Mouse (Mus musculus) adrenal gland, adult (tissue): ENCODE measurements around the gene Tnfrsf11a.
A peak's percentile ranks its signal among the peaks of the same experiment; 100 is the strongest.

ENCODE experiments used
- DNase-seq, 2 experiments: peaks; one replicate each; pipeline ENCODE4 v3.0.0; 2022 to 2023; ENCODE audit warnings: low spot score in 1 of 2; ENCODE audit not compliant: inconsistent age in 2 of 2

Tnfrsf11a gene

GRCm38 (mm10) chr1:105891032-105891725 lies 110.7 kb downstream of the Tnfrsf11a start:
- DNase-seq = peak; percentile 87 to 97

DNA sequence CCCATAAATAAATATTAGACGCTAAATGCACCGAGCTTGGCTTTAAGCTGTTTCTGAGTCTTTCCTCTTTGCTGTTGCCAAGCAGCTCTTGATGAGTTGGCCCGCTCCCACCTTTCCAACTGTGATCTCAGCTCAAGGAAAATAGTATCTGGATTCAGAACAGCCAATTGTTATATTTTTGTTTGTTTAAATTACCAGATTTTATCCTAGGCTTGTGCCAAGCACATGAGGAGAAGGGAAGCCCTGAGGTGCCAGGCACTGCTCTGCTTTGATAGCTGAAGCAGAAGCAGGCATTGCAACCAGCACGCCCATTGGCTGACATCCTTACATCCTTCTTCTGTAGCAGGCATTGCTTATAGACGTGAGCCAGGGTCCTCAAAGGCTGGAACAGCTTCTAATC lies 114.5 kb downstream of the Tnfrsf11a start:
- no peak for DNase-seq
